Mouse (Mus musculus) liver, adult 2 months (tissue): ENCODE data around the gene Vps8.

Source experiments
- CTCF ChIP-seq: fragments of 200-500 bp; IDR thresholded peaks from 2 replicates; pipeline ENCODE4 v1.5.1; 2011; ENCODE audit warnings: low read depth, low read length, control low read depth
- POLR2A ChIP-seq: fragments of 200-500 bp; IDR thresholded peaks from 2 replicates; pipeline ENCODE4 v1.6.1; 2011; ENCODE audit warnings: low read length, control low read depth; ENCODE audit not compliant: insufficient read depth; ENCODE audit errors: extremely low read depth

- TF ChIP-seq CTCF (no peak), POLR2A (no peak)
These were observed 7.8 kb upstream of the Vps8 start for GRCm38 (mm10) chr16:21415128-21415527.
